Mouse (Mus musculus) CH12.LX (cell line): ENCODE measurements around the gene Eif1ad. TPM values are rescaled to one million over a fixed set of nuclear protein-coding genes. Genes with fewer than 3 reads are reported as not detected.

Experiments used
- DNase-seq: peaks from one replicate; pipeline ENCODE4 v3.0.0-alpha.2; 2013; ENCODE audit errors: extremely low read depth
- H3K27ac ChIP-seq: 2 replicates; pipeline ENCODE4 v1.5.1; 2012; ENCODE audit warnings: low read depth, mild to moderate bottlenecking, control low read depth, moderate library complexity; ENCODE audit not compliant: insufficient read depth
- H3K27me3 ChIP-seq: replicated peaks from 2 replicates; pipeline ENCODE3; 2012; ENCODE audit warnings: inconsistent platforms
- H3K36me3 ChIP-seq, 2 experiments: replicated peaks in 1 of 2; 2 replicates each; pipeline versions ENCODE3 to v1.6.1; 2012; ENCODE audit warnings: inconsistent platforms in 1 of 2, low read length in 1 of 2, mild to moderate bottlenecking in 1 of 2, mixed read lengths in 1 of 2, moderate library complexity in 1 of 2; ENCODE audit not compliant: control insufficient read depth in 1 of 2, insufficient read depth in 1 of 2
- H3K4me1 ChIP-seq, 2 experiments: 2 replicates each; pipeline ENCODE4 v1.6.1; 2012; ENCODE audit warnings: inconsistent platforms in 1 of 2, moderate library complexity in 1 of 2; ENCODE audit not compliant: insufficient read depth in 2 of 2, control insufficient read depth in 1 of 2
- H3K4me2 ChIP-seq: 2 replicates; pipeline ENCODE4 v1.6.1; 2012; ENCODE audit warnings: low read depth, mild to moderate bottlenecking, control low read depth; ENCODE audit not compliant: poor library complexity, insufficient read depth, severe bottlenecking
- H3K4me3 ChIP-seq, 3 experiments: fragments of 150-350 bp in 1 of 3; sonication (generic) in 1 of 3; replicated peaks in 1 of 3; 2 replicates each; pipeline versions ENCODE3 to v1.5.1; 2011 to 2012; ENCODE audit warnings: low read depth in 2 of 3, low read length in 2 of 3, mild to moderate bottlenecking in 2 of 3, moderate library complexity in 2 of 3, control low read depth in 1 of 3, improper control_type of control experiment in 1 of 3, inconsistent platforms in 1 of 3, mixed read lengths in 1 of 3; ENCODE audit not compliant: poor library complexity in 1 of 3
- H3K79me2 ChIP-seq: replicated peaks from 2 replicates; pipeline ENCODE4 v1.6.1; 2012; ENCODE audit warnings: mild to moderate bottlenecking, moderate library complexity; ENCODE audit not compliant: control insufficient read depth, poor library complexity, insufficient read depth, severe bottlenecking; ENCODE audit errors: extremely low read depth
- H3K9ac ChIP-seq: 2 replicates; pipeline ENCODE4 v1.6.1; 2012; ENCODE audit warnings: low read depth, mild to moderate bottlenecking, control low read depth, moderate library complexity; ENCODE audit not compliant: insufficient read depth
- H3K9me3 ChIP-seq: replicated peaks from 2 replicates; pipeline ENCODE3; 2012; ENCODE audit warnings: low read length, inconsistent platforms, mixed read lengths
- CHD1 ChIP-seq: IDR thresholded peaks from 2 replicates; pipeline ENCODE4 v1.6.1; 2012; ENCODE audit warnings: low read depth, low read length, improper control_type of control experiment, inconsistent platforms
- CHD2 ChIP-seq: IDR thresholded peaks from 2 replicates; pipeline ENCODE4 v1.6.1; 2011; ENCODE audit warnings: low read length, improper control_type of control experiment
- CTCF ChIP-seq, 2 experiments: IDR thresholded peaks in 1 of 2; conservative IDR thresholded peaks in 1 of 2; 2 replicates each; pipeline ENCODE4 v1.5.1; 2011 to 2012; ENCODE audit warnings: low read depth in 2 of 2, low read length in 2 of 2, improper control_type of control experiment in 1 of 2, inconsistent platforms in 1 of 2, mild to moderate bottlenecking in 1 of 2, moderate library complexity in 1 of 2
- MAFK ChIP-seq: IDR thresholded peaks from 2 replicates; pipeline ENCODE4 v1.6.1; 2011; ENCODE audit warnings: low read length, improper control_type of control experiment; ENCODE audit not compliant: insufficient replicate concordance
- MAX ChIP-seq: IDR thresholded peaks from 2 replicates; pipeline ENCODE4 v1.6.1; 2011; ENCODE audit warnings: low read length, improper control_type of control experiment
- MEF2A ChIP-seq: IDR thresholded peaks from 2 replicates; pipeline ENCODE4 v1.6.1; 2014; ENCODE audit warnings: low read depth, mild to moderate bottlenecking, inconsistent platforms, low read length, improper control_type of control experiment, borderline replicate concordance
- MYC ChIP-seq: IDR thresholded peaks from 2 replicates; pipeline ENCODE4 v1.6.1; 2011; ENCODE audit warnings: low read depth, mild to moderate bottlenecking, improper control_type of control experiment, low read length
- RAD21 ChIP-seq: IDR thresholded peaks from 2 replicates; pipeline ENCODE4 v1.6.1; 2011; ENCODE audit warnings: low read depth, mild to moderate bottlenecking, low read length, improper control_type of control experiment, moderate library complexity
- SIN3A ChIP-seq: IDR thresholded peaks from 2 replicates; pipeline ENCODE4 v1.6.1; 2012; ENCODE audit warnings: low read length, improper control_type of control experiment, inconsistent platforms
- SMC3 ChIP-seq: IDR thresholded peaks from 2 replicates; pipeline ENCODE4 v1.6.1; 2011; ENCODE audit warnings: low read depth, low read length, improper control_type of control experiment
- TBP ChIP-seq: conservative IDR thresholded peaks from 2 replicates; pipeline ENCODE4 v1.6.1; 2011; ENCODE audit warnings: low read depth, low read length, improper control_type of control experiment
- TCF12 ChIP-seq: IDR thresholded peaks from 2 replicates; pipeline ENCODE4 v1.6.1; 2014; ENCODE audit warnings: low read depth, mild to moderate bottlenecking, inconsistent platforms, low read length, improper control_type of control experiment
- ZKSCAN1 ChIP-seq: IDR thresholded peaks from 2 replicates; pipeline ENCODE4 v1.6.1; 2012; ENCODE audit warnings: low read depth, inconsistent platforms, low read length, improper control_type of control experiment, borderline replicate concordance
- dilution Hi-C: fragments of 300-500 bp; cut with MboI; formaldehyde crosslinking; loops from 2 replicates; pipeline ENCODE4 v1.14.3; 2020; ENCODE audit warnings: low sequenced_read_pairs; ENCODE audit not compliant: extremely low pct_unique_long_range_greater_than_20kb, extremely low pct_ligation_motif_present
- in situ Hi-C: fragments of 300-500 bp; cut with MboI; formaldehyde crosslinking; loops from 3 replicates; pipeline ENCODE4 v1.14.3; 2019; ENCODE audit warnings: low sequenced_read_pairs, low pct_ligation_motif_present, low pct_unique_long_range_greater_than_20kb, mixed read lengths
- polyA plus RNA-seq: library from polyadenylated mRNA; unstranded; fragments of >175 nt; gene quantifications from 2 replicates; pipeline ENCODE4 v1.2.1, GENCODE M21; 2012; ENCODE audit warnings: low read depth; ENCODE audit not compliant: insufficient read length
- total RNA-seq, 2 experiments: library from RNA; depleted of rRNA; stranded (reverse); fragments of 300-350 nt in 1 of 2; fragments of >200 nt in 1 of 2; gene quantifications; 2 replicates each; pipeline ENCODE4 v1.2.3; 2012 to 2014

Eif1ad gene
- total and polyA plus RNA-seq, 3 experiments: 68.4 to 98.8 (median 79.3) TPM

DNA sequence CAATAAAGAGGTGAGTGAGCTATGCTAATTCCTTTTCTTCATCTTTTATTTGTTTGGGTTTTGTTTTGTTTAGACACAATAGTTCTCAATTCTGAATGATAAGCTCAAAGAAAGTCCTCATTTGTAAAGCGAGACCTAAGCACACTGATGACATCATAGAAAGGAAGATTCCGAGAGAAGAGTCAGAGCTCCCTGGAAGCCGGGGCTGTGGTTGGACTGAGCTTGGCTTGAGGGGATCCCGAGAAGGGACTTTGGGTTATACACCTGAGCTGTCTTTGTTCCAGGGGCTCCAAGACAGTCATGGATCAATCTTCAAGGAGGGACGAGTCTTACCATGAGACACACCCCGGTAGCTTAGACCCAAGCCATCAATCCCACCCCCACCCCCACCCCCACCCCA is 31.1 kb upstream of the Eif1ad start, which contains the start of gene Catsper1:
Gene Catsper1, plus strand, starts transcription at position 301 of the 400 bp plus-strand sequence.
- TF ChIP-seq MYC (no peak), TCF12 (no peak), MEF2A (no peak), SIN3A (no peak), ZKSCAN1 (no peak), CHD2 (no peak), CHD1 (no peak), TBP (no peak), MAFK (no peak)
- no peak for DNase-seq
- in situ Hi-C loops: loop anchor here (5.0 kb wide), 2 partner anchors 33 to 67 kb away; partner anchors contain the start of gene Tsga10ip
- Histone ChIP-seq H3K4me3 (no peak within 1 kb of the TSS), H3K27ac (no peak within 1 kb of the TSS), H3K79me2 (no peaks in the 10 kb centered on the region), H3K4me2 (no peak within 1 kb of the TSS), H3K9me3 (no peaks in the 10 kb centered on the region), H3K9ac (no peak within 1 kb of the TSS), H3K4me1 (peaks cover 3 to 4% of the 10 kb centered on the region in 2 experiments; a peak in 2 of 4 replicates), H3K27me3 (no peaks in the 10 kb centered on the region), H3K36me3 (no peaks in the 10 kb centered on the region)
- dilution Hi-C loops: no loop called here

- no peaks in the 10 kb centered on the region for H3K36me3 ChIP-seq
- peaks cover 0 to 4% of the 10 kb centered on the region in 2 experiments; a peak in 1 of 4 replicates for H3K4me1 ChIP-seq
- H3K4me2 ChIP-seq: no peak overlapping the region
- peaks cover 3% of the 10 kb centered on the region for H3K27me3 ChIP-seq
- H3K27ac ChIP-seq: no peak overlapping the region
- no peaks in the 10 kb centered on the region for H3K79me2 ChIP-seq
- H3K9ac ChIP-seq: no peak overlapping the region
- dilution Hi-C loops: no loop called here
- TF ChIP-seq MAX (no peak), RAD21 (peak; percentile 77), CTCF (conservative IDR thresholded peaks at IDR 0.05 in 1 of 2, IDR thresholded peaks at IDR 0.05 in 1 of 2; ENCODE audit: low read depth in 2 of 2, low read length in 2 of 2) (peak; percentile 93 to 97), SMC3 (peak; percentile 92), MYC (0 out of 2 replicates have a peak, but pooled peaks have one; percentile 56)
- DNase-seq: peak; percentile 80
- H3K4me3 ChIP-seq: no peak overlapping the region
- in situ Hi-C loops: loop anchor here (5.0 kb wide), 2 partner anchors 36 to 64 kb away; partner anchors contain the start of gene Tsga10ip
- no peaks in the 10 kb centered on the region for H3K9me3 ChIP-seq
These were observed 28.6 kb upstream of the Eif1ad start for GRCm38 (mm10) chr19:5337975-5338374.

DNA sequence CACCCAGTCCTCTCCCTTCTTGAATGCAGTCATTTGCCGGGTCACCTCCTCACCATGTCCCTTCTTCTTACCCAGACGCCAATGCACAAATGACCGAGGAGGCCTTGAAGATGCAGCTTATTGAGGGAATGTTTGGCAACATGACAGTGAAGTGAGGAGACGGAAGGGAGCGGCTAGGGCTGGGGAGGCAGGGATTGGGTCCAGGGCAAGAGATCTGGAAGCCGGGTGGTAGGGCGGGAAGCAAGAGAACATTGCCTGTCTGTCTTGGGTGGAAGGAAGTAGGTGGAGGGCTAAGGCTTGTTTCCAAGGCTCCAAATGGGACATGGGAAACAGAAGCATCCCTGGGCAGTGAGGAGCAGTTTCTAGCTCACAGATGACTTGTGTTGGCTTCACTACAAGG is 25.2 kb upstream of the Eif1ad start:
- in situ Hi-C loops: no loop called here
- Histone ChIP-seq H3K9ac (no peak overlapping the region), H3K27me3 (peaks cover 3% of the 10 kb centered on the region), H3K79me2 (no peaks in the 10 kb centered on the region), H3K4me3 (no peak overlapping the region), H3K9me3 (no peaks in the 10 kb centered on the region), H3K4me1 (peaks cover 0 to 4% of the 10 kb centered on the region in 2 experiments; a peak in 1 of 4 replicates), H3K4me2 (no peak overlapping the region), H3K36me3 (no peaks in the 10 kb centered on the region), H3K27ac (no peak overlapping the region)
- DNase-seq: no peak
- no peak for TF ChIP-seq SIN3A
- dilution Hi-C loops: no loop called here
